In genomic region chr2:160325105-160325644, GRCm38 (mm10) we compare ENCODE assay signal across 24 mouse cellular contexts. TPM values are rescaled to one million over a fixed set of nuclear protein-coding genes. Genes with fewer than 3 reads are reported as not detected.
"Had no signal": no experiment of that assay in that cellular context is flagged by ENCODE, and none has a peak within 500 bp of the region (broad histone marks: within the 10 kb centered on the region; RNA-seq: fewer than 3 reads in every experiment).

No protein-coding gene starts in this region.

- H3K9me3 ChIP-seq: heart, embryonic 13.5 days; heart, embryonic 15.5 days; hindbrain, embryonic 13.5 days; hindbrain, embryonic 15.5 days; limb, embryonic 10.5 days; limb, embryonic 12.5 days had no signal

- H3K4me2 ChIP-seq: heart, embryonic 11.5 days; heart, embryonic 15.5 days; hindbrain, embryonic 13.5 days; hindbrain, embryonic 15.5 days; limb, embryonic 12.5 days; liver, embryonic 11.5 days had no signal

- H3K27ac ChIP-seq: heart, adult 2 months; heart, embryonic 15.5 days; hindbrain, embryonic 13.5 days; hindbrain, embryonic 15.5 days; hindbrain, postnatal 0 days; layer of hippocampus, adult 2 months; left cerebral cortex, adult 2 months; limb, embryonic 10.5 days had no signal

- DNase-seq: gastrocnemius, postnatal 14 days; gastrocnemius, postnatal 36 days; heart, adult 11 months; heart, adult 2 months; heart, postnatal 14 days; heart, postnatal 36 days; kidney, adult 18-20 months; kidney, adult 8-10 months; kidney, postnatal 10 days; kidney, postnatal 25 days; kidney, postnatal 4 days; liver had no signal

- H3K27me3 ChIP-seq: limb, embryonic 12.5 days had no signal

- H3K9ac ChIP-seq: heart, embryonic 13.5 days; heart, embryonic 15.5 days; hindbrain, embryonic 13.5 days; hindbrain, embryonic 15.5 days; limb, embryonic 12.5 days had no signal

- ATAC-seq: hindbrain, postnatal 0 days had no signal

- H3K4me3 ChIP-seq: heart, adult 2 months; heart, embryonic 13.5 days; heart, embryonic 15.5 days; hindbrain, embryonic 13.5 days; hindbrain, embryonic 15.5 days; layer of hippocampus, adult 2 months; left cerebral cortex, adult 2 months; limb, embryonic 10.5 days; limb, embryonic 12.5 days had no signal

- H3K36me3 ChIP-seq: heart, embryonic 13.5 days; heart, embryonic 15.5 days; hindbrain, embryonic 13.5 days; hindbrain, embryonic 15.5 days; limb, embryonic 10.5 days; limb, embryonic 12.5 days had no signal

RNA-seq across cellular contexts. Expression of gene Gm826, which starts 8.8 kb away (rescaled TPM):
- polyA plus RNA-seq: gonadal fat pad, adult 2 months; hindbrain, embryonic 13.5 days; hindbrain, embryonic 15.5 days; hindbrain, postnatal 0 days; limb, embryonic 12.5 days had no signal
